10 mouse cellular contexts compared by ENCODE assay signal in genomic region chr2:155668461-155668860, GRCm38 (mm10). TPM values are rescaled to one million over a fixed set of nuclear protein-coding genes. Genes with fewer than 3 reads are reported as not detected.
DNase-seq lines count a peak whose midpoint lies in the region; ATAC-seq and TF ChIP-seq lines count a peak whose summit lies in the region.
"Had no signal": no experiment of that assay in that cellular context is flagged by ENCODE, and none has a peak within 500 bp of the region (broad histone marks: within the 10 kb centered on the region; RNA-seq: fewer than 3 reads in every experiment).

No protein-coding gene starts in this region.

- DNase-seq in cerebellum, postnatal 10 days: peak; percentile 65 to 71
- DNase-seq in cerebellum, adult 9-10 months: no peak
- DNase-seq in liver, adult 2 months (ENCODE audit: extremely low read depth, low read depth, low spot score): no peak
- DNase-seq in liver, embryonic 11.5 days (ENCODE audit: low spot score): no peak
- peak; percentile 34 for DNase-seq in c-Kit-positive CD71-positive TER-119-positive erythroid progenitor cells, embryonic 14.5 days (ENCODE audit: low spot score)
- no peak for DNase-seq in urinary bladder, postnatal 10 days (ENCODE audit: low spot score)
- DNase-seq in layer of hippocampus, adult 8-10 months (ENCODE audit: low spot score in 2 of 2): no peak

- H3K27me3 ChIP-seq in liver, adult 2 months (ENCODE audit: control insufficient read depth, insufficient read depth, low read length): no peaks in the 10 kb centered on the region
- no peaks in the 10 kb centered on the region for H3K27me3 ChIP-seq in liver, embryonic 11.5 days (replicated peaks; ENCODE audit: control insufficient read depth, insufficient read depth, low read length)
- H3K27me3 ChIP-seq: heart, embryonic 15.5 days; megakaryocyte, embryonic 14.5 days had no signal

- H3K4me2 ChIP-seq in liver, embryonic 11.5 days: no peak overlapping the region
- H3K4me2 ChIP-seq: heart, embryonic 15.5 days had no signal

- no peak overlapping the region for H3K9ac ChIP-seq in liver, adult 2 months (ENCODE audit: low read depth, low read length)
- no peak overlapping the region for H3K9ac ChIP-seq in liver, embryonic 11.5 days (ENCODE audit: low read depth, low read length)
- H3K9ac ChIP-seq: heart, embryonic 15.5 days had no signal

- no peak for ATAC-seq in liver, embryonic 11.5 days (replicated peaks; ENCODE audit: low FRiP score)
- ATAC-seq in megakaryocyte, adult 5-6 weeks (ENCODE audit: poor library complexity, severe bottlenecking): 0 out of 2 replicates have a peak, but pooled peaks have one; percentile 43

- no peak for TF ChIP-seq POLR2A in liver, adult 2 months (IDR thresholded peaks at IDR 0.05; ENCODE audit: extremely low read depth, insufficient read depth, low read length)

- WGBS in liver, adult 2 months: 91% methylated on average over 4 of the region's 4 CpGs
- WGBS in liver, embryonic 11.5 days: 76% methylated on average over 4 of the region's 4 CpGs

- H3K4me3 ChIP-seq in liver, adult 2 months (ENCODE audit: insufficient read depth, low read depth, low read length): no peak overlapping the region
- H3K4me3 ChIP-seq in liver, embryonic 11.5 days (ENCODE audit: low read depth, low read length): no peak overlapping the region
- H3K4me3 ChIP-seq: heart, embryonic 15.5 days; megakaryocyte, embryonic 14.5 days had no signal

- peak; percentile 43 for TF ChIP-seq CTCF in liver, adult 2 months (IDR thresholded peaks at IDR 0.05; ENCODE audit: low read depth, low read length)

- peaks cover 55% of the 10 kb centered on the region for H3K36me3 ChIP-seq in liver, adult 2 months (ENCODE audit: control insufficient read depth, insufficient read depth, low read length)
- H3K36me3 ChIP-seq in liver, embryonic 11.5 days (ENCODE audit: control insufficient read depth, insufficient read depth, low read length): peaks cover 17% of the 10 kb centered on the region; the same call in 1 of the 2 replicates

- no peaks in the 10 kb centered on the region for H3K9me3 ChIP-seq in liver, embryonic 11.5 days (ENCODE audit: control insufficient read depth, low read length)
- H3K9me3 ChIP-seq: heart, embryonic 15.5 days; megakaryocyte, embryonic 14.5 days had no signal

- no peaks in the 10 kb centered on the region for H3K79me2 ChIP-seq in liver, adult 2 months (ENCODE audit: control insufficient read depth, insufficient read depth, low read length)

- H3K4me1 ChIP-seq in liver, adult 2 months (ENCODE audit: control insufficient read depth, insufficient read depth, low read length): no peaks in the 10 kb centered on the region
- H3K4me1 ChIP-seq in liver, embryonic 11.5 days (replicated peaks; ENCODE audit: control insufficient read depth, insufficient read depth, low read length): no peaks in the 10 kb centered on the region

- no peak overlapping the region for H3K27ac ChIP-seq in liver, adult 2 months (replicated peaks; ENCODE audit: insufficient read depth, low read depth, low read length)
- no peak overlapping the region for H3K27ac ChIP-seq in liver, embryonic 11.5 days (ENCODE audit: low read depth, low read length)
- H3K27ac ChIP-seq: heart, embryonic 15.5 days had no signal

RNA-seq across cellular contexts. Expression of gene Trpc4ap, which starts 23.7 kb away (rescaled TPM):
- 53.4 and 65.6 TPM in 2 replicates for total RNA-seq in liver, adult 2 months (2014; rRNA removed)
- polyA plus RNA-seq in liver, adult 2 months (2012; rRNA removed): 101 and 114 TPM in 2 replicates
- polyA plus RNA-seq in liver, embryonic 11.5 days (2014; fragmentation: Nextera tagmentation; extraction: Ambion mirVana): 103 and 109 TPM in 2 replicates
- 63.0 and 80.0 TPM in 2 replicates for total RNA-seq in megakaryocyte, adult 5-6 weeks (2015)
- 104 and 106 TPM in 2 replicates for total RNA-seq in megakaryocyte, adult 5-6 weeks (2017)
- total RNA-seq in layer of hippocampus, adult 8-10 months (2022): 100 to 1,000 TPM; 158 to 175 (median 167) TPM

RNA-seq across cellular contexts. Expression of gene Myh7b, which starts 57.4 kb away (rescaled TPM):
- not detected in 2 replicates for total RNA-seq in liver, adult 2 months (2014; rRNA removed)
- polyA plus RNA-seq in liver, adult 2 months (2012; rRNA removed): not detected in 2 replicates
- 4.3 and 5.3 TPM in 2 replicates for polyA plus RNA-seq in liver, embryonic 11.5 days (2014; fragmentation: Nextera tagmentation; extraction: Ambion mirVana)
- not detected in 2 replicates for total RNA-seq in megakaryocyte, adult 5-6 weeks (2015)
- not detected in 2 replicates for total RNA-seq in megakaryocyte, adult 5-6 weeks (2017)
- total RNA-seq in layer of hippocampus, adult 8-10 months (2022): 1 to 10 TPM; 2.6 to 6.0 (median 4.5) TPM

Comparison
In these comparisons a context has a peak if more than half of its experiments do, and no peak if none do; other contexts are left out.
1. DNase-seq: peak in cerebellum, postnatal 10 days (2 of 2) and c-Kit-positive CD71-positive TER-119-positive erythroid progenitor cells, embryonic 14.5 days (single experiment); none in cerebellum, adult 9-10 months (single experiment), liver, adult 2 months (single experiment), liver, embryonic 11.5 days (single experiment), urinary bladder, postnatal 10 days (single experiment) and layer of hippocampus, adult 8-10 months (0 of 2).